Mouse (Mus musculus) liver, postnatal 0 days (tissue): ENCODE measurements around the gene Dock10.

Source experiments
- CTCF ChIP-seq: sonication (generic); IDR thresholded peaks from 2 replicates; pipeline ENCODE4 v1.5.1; 2016; ENCODE audit warnings: antibody characterized with exemption, low read depth
- EP300 ChIP-seq: IDR thresholded peaks from 2 replicates; pipeline ENCODE4 v1.6.1; 2016; ENCODE audit warnings: antibody characterized with exemption, low read depth, mild to moderate bottlenecking

DNA sequence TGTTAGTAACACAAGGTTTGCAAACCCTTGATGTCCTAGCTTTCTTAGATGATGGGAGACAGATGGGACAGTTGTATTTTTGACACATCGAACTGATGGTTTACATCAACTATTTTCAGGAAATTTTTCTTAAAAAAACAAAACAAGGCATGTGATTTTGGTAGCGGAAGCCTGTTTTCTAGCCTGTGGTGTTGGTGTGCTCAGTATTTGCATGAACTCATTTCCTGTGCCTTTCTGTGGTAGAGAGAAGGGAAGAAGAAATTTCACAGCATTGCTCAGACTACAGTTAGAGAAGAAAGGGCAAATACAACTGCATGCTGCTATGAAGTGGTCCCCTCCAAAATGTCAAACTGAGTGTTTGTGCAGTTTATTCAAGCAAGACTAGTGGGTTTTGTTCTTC is 7.2 kb upstream of the Dock10 start:
- TF ChIP-seq EP300, result no peak
- no peak for TF ChIP-seq CTCF
